Mouse (Mus musculus) forelimb bud, embryonic 11.5 days (tissue): ENCODE measurements around the gene Gm12166.
"Not testable (repeated sequence)": the region's sequence is repeated elsewhere in the genome, so short reads cannot be mapped to it uniquely, and the experiment has no call there.

Experiments used
- DNase-seq: peaks from one replicate; pipeline ENCODE4 v3.0.0-alpha.2; 2012; ENCODE audit warnings: low read depth, low spot score

Gm12166 gene

GRCm38 (mm10) chr11:46055896-46056769 is 4.0 kb upstream of the Gm12166 start, which contains the start of gene Adam19:
Adam19 (plus strand) TSS chr11:46055992.
- peak; percentile 83 for DNase-seq

- no peak for DNase-seq
Measured at GRCm38 (mm10) chr11:46054911-46055895, 3.1 kb upstream of the Gm12166 start.

DNA sequence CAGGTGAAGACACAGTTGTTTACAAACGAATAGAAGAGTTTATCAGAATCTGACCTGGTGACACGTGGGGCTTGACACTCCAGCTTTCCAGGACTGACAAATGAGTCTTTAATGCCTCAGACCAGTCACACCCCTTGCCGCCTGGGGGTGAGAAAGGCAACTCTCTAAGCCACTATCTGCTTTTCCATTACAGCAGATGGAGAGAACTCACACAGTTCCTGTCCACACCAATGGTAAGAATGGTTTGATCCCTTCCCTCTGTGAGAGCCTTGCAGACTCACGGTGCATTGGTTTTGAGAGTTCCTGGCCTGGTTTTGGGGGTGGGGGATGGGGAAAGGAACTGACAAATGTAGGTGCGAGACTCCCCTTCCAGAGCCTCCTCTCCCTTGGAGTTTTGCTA is 2.2 kb upstream of the Gm12166 start:
- no peak for DNase-seq

- DNase-seq, result not testable (repeated sequence)
Measured at GRCm38 (mm10) chr11:46053457-46053856, 1.3 kb upstream of the Gm12166 start.

DNA sequence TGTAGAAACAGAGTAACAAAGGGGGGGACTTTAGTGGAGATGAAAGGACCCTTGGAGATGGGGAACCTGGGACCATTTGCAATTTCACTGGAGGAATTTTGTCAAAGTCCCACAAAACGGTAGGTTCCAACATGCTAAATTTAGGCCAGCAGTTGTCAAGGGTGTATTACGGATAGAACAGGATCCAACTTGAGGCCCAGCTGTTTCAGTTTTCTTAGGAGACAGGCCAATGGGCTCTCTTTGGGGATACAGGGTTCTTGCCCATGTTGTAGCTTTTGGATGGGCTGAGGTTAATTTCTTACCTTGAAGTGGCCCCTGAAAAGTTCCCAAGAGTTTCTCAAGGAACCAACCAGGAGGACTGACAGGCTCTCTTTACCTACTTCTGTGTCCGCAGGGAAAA is 4.9 kb downstream of the Gm12166 start:
- no peak for DNase-seq

- DNase-seq, result no peak
Measured at GRCm38 (mm10) chr11:46044781-46045180, 7.3 kb downstream of the Gm12166 start.

- no peak for DNase-seq
Measured at GRCm38 (mm10) chr11:46041607-46042267, 10.4 kb downstream of the Gm12166 start.

- DNase-seq, result no peak
Measured at GRCm38 (mm10) chr11:46040841-46041556, 11.1 kb downstream of the Gm12166 start.

DNA sequence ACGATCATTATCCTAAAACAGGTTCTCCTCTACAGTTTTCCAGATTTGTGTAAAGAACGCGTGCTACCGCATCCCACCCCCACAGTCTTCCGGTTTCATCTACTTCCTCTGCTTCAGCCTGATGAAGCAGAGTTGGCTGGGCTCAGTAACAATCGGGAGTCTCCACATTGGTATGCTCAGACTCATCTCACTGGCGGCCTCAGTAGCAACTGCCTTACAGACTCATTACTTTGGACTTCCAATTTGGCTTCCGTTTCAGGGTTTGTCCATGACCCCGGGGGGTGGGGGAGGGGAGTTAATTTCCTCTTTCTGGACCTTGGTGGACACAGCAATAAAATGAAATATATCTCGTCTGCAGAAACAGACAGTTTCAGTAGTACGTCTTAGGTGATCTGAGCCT is 12.8 kb downstream of the Gm12166 start:
- DNase-seq, result no peak

DNA sequence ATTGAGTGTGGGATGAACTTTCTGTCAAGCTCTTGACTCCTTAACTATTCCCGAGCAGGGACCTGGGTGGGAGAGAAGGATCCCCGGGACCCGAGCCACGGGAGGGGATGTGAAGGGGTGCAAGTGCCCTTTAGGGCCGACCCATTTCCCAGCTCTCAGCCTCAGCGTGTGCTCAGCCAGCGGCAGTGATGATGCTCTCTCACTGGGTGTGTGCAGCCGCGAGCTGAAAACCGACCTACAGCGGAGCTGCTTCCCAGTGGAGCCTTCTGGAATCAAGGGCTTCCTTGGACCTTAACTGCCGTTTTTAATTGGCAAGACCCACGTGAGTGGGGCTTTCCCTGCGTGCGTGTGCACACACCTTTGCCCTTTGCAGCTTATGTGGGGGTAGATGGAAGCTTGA is 13.2 kb downstream of the Gm12166 start:
- DNase-seq, result no peak

- no peak for DNase-seq
Measured at GRCm38 (mm10) chr11:46036374-46036773, 15.7 kb downstream of the Gm12166 start.

- DNase-seq, result no peak
Measured at GRCm38 (mm10) chr11:46032956-46033355, 19.2 kb downstream of the Gm12166 start.

GRCm38 (mm10) chr11:46031470-46031869 is 20.7 kb downstream of the Gm12166 start:
- DNase-seq, result no peak

GRCm38 (mm10) chr11:46030026-46030425 is 22.1 kb downstream of the Gm12166 start:
- DNase-seq, result no peak

DNA sequence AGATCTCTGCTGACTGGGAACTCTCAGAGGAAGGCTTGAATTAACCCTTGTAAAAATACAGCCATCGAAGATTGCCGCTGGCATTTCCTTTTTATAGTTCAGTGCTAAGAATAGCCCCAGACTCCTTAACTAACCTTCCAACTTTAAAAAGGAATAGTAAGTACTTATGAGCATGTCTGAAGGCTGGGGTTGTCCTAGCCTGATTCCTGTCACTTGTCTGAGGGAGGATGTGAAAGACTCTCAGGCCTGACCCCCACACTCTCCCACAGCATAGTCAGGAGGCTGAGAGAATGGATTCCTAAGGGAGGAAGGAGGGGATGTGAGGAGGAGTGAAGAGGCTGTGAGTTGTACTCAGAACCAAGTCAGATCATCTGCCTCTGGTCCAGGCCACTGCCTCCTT is 22.6 kb downstream of the Gm12166 start:
- no peak for DNase-seq

DNA sequence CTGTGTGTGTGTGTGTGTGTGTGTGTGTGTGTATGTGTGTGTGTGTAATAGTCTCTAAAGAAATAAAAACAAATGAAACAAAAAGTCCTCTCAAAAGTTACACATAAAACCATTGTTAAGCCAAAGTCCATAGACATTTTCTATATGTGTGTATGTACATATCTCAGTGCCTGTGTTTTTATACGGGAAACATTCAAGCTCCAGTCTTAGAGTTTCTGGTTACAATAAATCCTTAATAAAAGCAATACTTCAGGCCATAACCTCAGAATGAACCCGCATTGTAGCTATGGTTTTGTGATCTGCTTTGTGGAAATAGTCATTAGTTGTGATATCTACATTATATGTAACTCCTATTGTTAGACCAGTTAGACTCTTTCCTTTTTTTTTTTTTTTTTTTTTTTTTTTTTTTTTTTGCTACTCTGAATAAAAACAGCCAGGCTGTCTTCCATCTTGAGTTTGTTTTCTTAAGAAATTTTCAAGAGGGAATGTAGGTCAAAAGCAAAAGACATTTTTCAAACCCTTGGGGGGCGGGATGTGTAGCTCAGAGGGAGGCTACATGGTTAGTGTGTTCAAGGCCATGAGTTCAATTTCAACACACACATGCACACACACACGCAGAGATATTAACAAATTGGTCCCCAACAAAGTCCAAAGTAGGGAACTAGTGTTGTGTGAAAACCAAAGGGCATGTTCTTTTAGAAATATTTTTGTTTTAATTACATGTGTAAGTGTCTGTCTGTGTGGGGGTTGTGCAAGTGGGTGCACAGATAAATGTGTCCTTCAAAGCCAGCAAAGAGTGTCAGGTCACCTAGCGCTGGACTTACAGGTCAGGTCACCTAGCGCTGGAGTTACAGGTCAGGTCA is 23.9 kb downstream of the Gm12166 start:
- no peak for DNase-seq

- no peak for DNase-seq
Measured at GRCm38 (mm10) chr11:46025962-46026392, 26.1 kb downstream of the Gm12166 start.

- DNase-seq, result no peak
Measured at GRCm38 (mm10) chr11:46022983-46023382, 29.1 kb downstream of the Gm12166 start.

GRCm38 (mm10) chr11:46021850-46022249 is 30.3 kb downstream of the Gm12166 start:
- DNase-seq, result no peak

DNA sequence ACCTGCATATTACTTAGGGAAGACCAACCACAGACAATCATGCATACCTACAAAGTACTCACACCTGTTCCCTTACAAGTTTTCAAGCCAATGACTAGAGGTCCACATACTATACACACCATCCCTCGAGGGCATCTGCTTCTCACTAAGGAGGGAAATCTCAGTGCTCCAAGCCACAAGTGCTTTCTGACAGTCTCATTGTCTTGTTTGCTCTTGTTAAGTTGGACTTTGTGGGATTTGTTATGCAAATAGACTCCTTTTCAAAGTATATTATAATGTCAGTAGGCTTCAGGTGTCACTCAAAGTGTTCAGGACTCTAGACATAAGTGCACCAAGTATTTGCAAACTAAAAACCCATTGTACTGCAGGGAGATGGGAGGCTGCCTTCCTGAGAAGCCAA is 31.9 kb downstream of the Gm12166 start:
- no peak for DNase-seq
